Mouse (Mus musculus) central nervous system, embryonic 14 days (tissue): ENCODE data around the gene Spata22. TPM values are rescaled to one million over a fixed set of nuclear protein-coding genes. Genes with fewer than 3 reads are reported as not detected.

Source experiments
- polyA plus RNA-seq: library from polyadenylated mRNA; depleted of rRNA; stranded (reverse); fragments of >200 nt; gene quantifications from 2 replicates; pipeline ENCODE4 v1.2.3, GENCODE M21; 2012; rRNA removed

Spata22 gene
- polyA plus RNA-seq, result 0.13 TPM in 1 of 2 replicates, not detected in the other

DNA sequence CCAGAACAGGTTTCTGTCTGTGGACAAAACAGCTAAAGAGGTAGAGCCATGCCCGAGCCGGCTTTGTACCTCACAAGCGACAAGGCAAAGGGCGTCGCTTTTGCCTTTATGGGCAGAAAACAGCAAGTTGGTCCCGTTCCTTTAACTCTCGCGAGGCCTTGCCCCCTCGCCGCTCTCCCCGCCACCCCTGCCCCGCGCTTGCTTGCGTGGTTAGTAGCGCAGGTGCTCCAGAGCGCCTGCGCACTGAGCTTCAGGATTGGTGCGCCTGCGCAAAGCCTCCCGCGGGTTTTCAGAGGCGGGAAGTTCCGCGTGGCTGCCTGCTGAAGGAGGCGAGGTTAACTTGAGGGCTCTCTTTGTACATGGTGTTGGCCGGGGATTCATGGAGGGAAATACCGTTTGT, at the start of gene Spata22, which contains the start of the genes Aspa and Gm49340:
Gene Spata22, plus strand, starts transcription at position 300 of the 400 bp plus-strand sequence.
Gene Aspa, minus strand, starts transcription at position 155 of the 400 bp plus-strand sequence.
Gene Gm49340, plus strand, starts transcription at position 300 of the 400 bp plus-strand sequence.

DNA sequence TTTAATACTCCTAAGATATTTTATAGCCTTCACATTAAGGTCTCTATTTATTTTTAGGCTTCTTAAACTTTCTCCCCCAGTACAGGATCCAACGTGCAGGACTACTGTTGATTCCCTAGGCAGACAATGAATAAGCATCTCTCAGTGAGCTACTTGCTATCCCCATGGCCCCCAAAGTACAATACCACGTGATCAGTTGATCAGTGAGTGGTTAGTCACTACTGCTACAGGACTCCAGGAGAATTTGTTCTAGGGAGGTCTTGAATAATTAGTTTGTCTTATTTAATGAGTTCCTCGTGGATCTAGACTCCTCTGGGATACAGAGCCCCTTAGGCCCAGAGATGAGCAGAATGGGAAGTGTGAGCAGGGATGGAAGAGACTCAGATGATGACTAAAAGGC, 20.9 kb downstream of the Spata22 start, which contains the start of gene Olfr20:
Gene Olfr20, plus strand, starts transcription at position 301 of the 400 bp plus-strand sequence.

GRCm38 (mm10) chr11:73370946-73371345, 41.4 kb downstream of the Spata22 start, which contains the start of gene Olfr376:
Gene Olfr376 (plus strand): TSS chr11:73371246.

Other genes starting within 250 kb of the Spata22 start
- gene Itgae, start 239.2 kb upstream of the Spata22 start, polyA plus RNA-seq, result 0.09 and 0.15 TPM in 2 replicates
- 2.8 and 3.5 TPM in 2 replicates for gene Haspin, start 191.4 kb upstream of the Spata22 start, polyA plus RNA-seq
- gene P2rx5, start 169.3 kb upstream of the Spata22 start, polyA plus RNA-seq, result 0.66 and 0.79 TPM in 2 replicates
- gene Emc6, start 152.7 kb upstream of the Spata22 start, polyA plus RNA-seq, result 74.7 and 81.5 TPM in 2 replicates
- 87.3 and 87.6 TPM in 2 replicates for gene Tax1bp3, start 152.7 kb upstream of the Spata22 start, polyA plus RNA-seq
- 22.7 and 24.8 TPM in 2 replicates for gene Ctns, start 130.7 kb upstream of the Spata22 start, polyA plus RNA-seq
- 1.7 and 2.3 TPM in 2 replicates for gene Shpk, start 130.3 kb upstream of the Spata22 start, polyA plus RNA-seq
- gene Trpv1, start 95.4 kb upstream of the Spata22 start, polyA plus RNA-seq, result 0.58 and 1.4 TPM in 2 replicates
- gene Trpv3, start 62.4 kb upstream of the Spata22 start, polyA plus RNA-seq, result 0.14 and 0.25 TPM in 2 replicates
- 0.92 and 1.2 TPM in 2 replicates for gene Aspa, start 145 bp upstream of the Spata22 start, polyA plus RNA-seq
- gene Gm49340, start within 50 bp of the Spata22 start, polyA plus RNA-seq, result not detected in 2 replicates
- not detected in 2 replicates for gene Olfr20, start 21.0 kb downstream of the Spata22 start, polyA plus RNA-seq
- gene Olfr376, start 41.5 kb downstream of the Spata22 start, polyA plus RNA-seq, result not detected in 2 replicates
- not detected in 2 replicates for gene Olfr1, start 69.9 kb downstream of the Spata22 start, polyA plus RNA-seq
- not detected in 2 replicates for gene Olfr378, start 98.7 kb downstream of the Spata22 start, polyA plus RNA-seq
- not detected in 2 replicates for gene Olfr380, start 127.8 kb downstream of the Spata22 start, polyA plus RNA-seq
- not detected in 2 replicates for gene Olfr381, start 161.9 kb downstream of the Spata22 start, polyA plus RNA-seq
- not detected in 2 replicates for gene Olfr382, start 187.5 kb downstream of the Spata22 start, polyA plus RNA-seq